ENCODE assay signal across 29 mouse cellular contexts in the genomic region with DNA sequence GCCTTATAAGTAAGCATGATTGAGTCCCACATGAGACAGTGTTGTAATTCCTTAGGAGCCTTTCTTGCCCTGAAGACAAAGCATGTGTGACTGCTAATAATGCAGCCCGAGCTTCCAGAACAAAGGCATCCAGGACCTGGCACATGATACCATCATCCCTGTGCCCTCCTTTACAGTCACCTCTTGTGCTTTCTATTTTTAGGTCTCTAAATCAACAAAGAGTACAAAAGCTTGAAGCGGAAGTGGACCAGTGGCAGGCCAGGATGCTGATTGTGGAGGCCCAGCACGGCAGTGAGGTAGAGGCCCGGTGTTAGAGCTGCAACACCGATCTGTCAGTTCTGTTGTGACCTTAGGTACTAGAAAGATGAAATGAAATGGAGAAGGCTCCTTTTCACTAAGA.
DNase-seq lines count a peak whose midpoint lies in the region; ATAC-seq and TF ChIP-seq lines count a peak whose summit lies in the region.
"Had no signal": no experiment of that assay in that cellular context is flagged by ENCODE, and none has a peak within 500 bp of the region (broad histone marks: within the 10 kb centered on the region; RNA-seq: fewer than 3 reads in every experiment).

No protein-coding gene starts in this region.

- no peak overlapping the region for H3K4me2 ChIP-seq in heart, embryonic 11.5 days
- H3K4me2 ChIP-seq in heart, embryonic 12.5 days = 0 out of 2 replicates have a peak overlapping the region, but pooled peaks have one; percentile 21
- no peak overlapping the region for H3K4me2 ChIP-seq in heart, postnatal 0 days (ENCODE audit: low read depth, low read length)
- H3K4me2 ChIP-seq in hindbrain, embryonic 12.5 days (replicated peaks) = no peak overlapping the region
- no peak overlapping the region for H3K4me2 ChIP-seq in liver, embryonic 12.5 days
- H3K4me2 ChIP-seq: embryonic facial prominence, embryonic 12.5 days; hindbrain, embryonic 13.5 days; limb, embryonic 15.5 days; neural tube, embryonic 12.5 days; stomach, embryonic 15.5 days had no signal

- no peaks in the 10 kb centered on the region for H3K4me1 ChIP-seq in heart, embryonic 11.5 days (ENCODE audit: control insufficient read depth, insufficient read depth, low read length)
- peaks cover 11% of the 10 kb centered on the region for H3K4me1 ChIP-seq in heart, embryonic 12.5 days (replicated peaks)
- 0 out of 2 replicates have a peak, but pooled peaks cover 9% of the 10 kb centered on the region for H3K4me1 ChIP-seq in heart, postnatal 0 days (ENCODE audit: control insufficient read depth, insufficient read depth)
- H3K4me1 ChIP-seq in hindbrain, embryonic 12.5 days = no peaks in the 10 kb centered on the region
- H3K4me1 ChIP-seq in liver, embryonic 12.5 days = no peaks in the 10 kb centered on the region
- H3K4me1 ChIP-seq: embryonic facial prominence, embryonic 12.5 days; hindbrain, embryonic 13.5 days; limb, embryonic 10.5 days; limb, embryonic 15.5 days; midbrain, embryonic 10.5 days; neural tube, embryonic 12.5 days; stomach, embryonic 15.5 days had no signal

- no peaks in the 10 kb centered on the region for H3K27me3 ChIP-seq in heart, embryonic 11.5 days (ENCODE audit: control insufficient read depth, insufficient read depth, low read length)
- H3K27me3 ChIP-seq in heart, embryonic 12.5 days (replicated peaks) = no peaks in the 10 kb centered on the region
- H3K27me3 ChIP-seq in heart, postnatal 0 days (ENCODE audit: control insufficient read depth, insufficient read depth, low read length) = no peaks in the 10 kb centered on the region
- no peaks in the 10 kb centered on the region for H3K27me3 ChIP-seq in hindbrain, embryonic 12.5 days
- no peaks in the 10 kb centered on the region for H3K27me3 ChIP-seq in liver, embryonic 12.5 days (replicated peaks)
- H3K27me3 ChIP-seq: embryonic facial prominence, embryonic 12.5 days; hindbrain, embryonic 13.5 days; limb, embryonic 15.5 days; neural tube, embryonic 12.5 days; stomach, embryonic 15.5 days had no signal

- ATAC-seq in heart, embryonic 11.5 days (replicated peaks; ENCODE audit: insufficient number of reproducible peaks, low FRiP score, low TSS enrichment) = no peak
- no peak for ATAC-seq in heart, embryonic 12.5 days (ENCODE audit: insufficient number of reproducible peaks, low FRiP score)
- peak; percentile 85 for ATAC-seq in heart, postnatal 0 days (ENCODE audit: insufficient read depth, low read depth)
- no peak for ATAC-seq in hindbrain, embryonic 12.5 days (ENCODE audit: low FRiP score)
- ATAC-seq in liver, embryonic 12.5 days = no peak
- ATAC-seq: forebrain, embryonic 14.5 days; midbrain, embryonic 16.5 days; Patski had no signal

- 36% methylated on average over 5 of the region's 5 CpGs for WGBS in heart, embryonic 11.5 days (ENCODE audit: insufficient replicate concordance)
- 34% methylated on average over 5 of the region's 5 CpGs for WGBS in heart, embryonic 12.5 days
- WGBS in heart, postnatal 0 days = 18% methylated on average over 5 of the region's 5 CpGs
- 78% methylated on average over 5 of the region's 5 CpGs for WGBS in hindbrain, embryonic 12.5 days
- 79% methylated on average over 5 of the region's 5 CpGs for WGBS in liver, embryonic 12.5 days (ENCODE audit: insufficient replicate concordance)

- no peaks in the 10 kb centered on the region for H3K36me3 ChIP-seq in heart, embryonic 11.5 days (ENCODE audit: control insufficient read depth, insufficient read depth, low read length)
- H3K36me3 ChIP-seq in heart, embryonic 12.5 days = no peaks in the 10 kb centered on the region
- H3K36me3 ChIP-seq in heart, postnatal 0 days (replicated peaks; ENCODE audit: control insufficient read depth, insufficient read depth, low read length) = no peaks in the 10 kb centered on the region
- no peaks in the 10 kb centered on the region for H3K36me3 ChIP-seq in hindbrain, embryonic 12.5 days
- H3K36me3 ChIP-seq in liver, embryonic 12.5 days = no peaks in the 10 kb centered on the region
- H3K36me3 ChIP-seq: embryonic facial prominence, embryonic 12.5 days; hindbrain, embryonic 13.5 days; limb, embryonic 10.5 days; limb, embryonic 15.5 days; midbrain, embryonic 10.5 days; neural tube, embryonic 12.5 days; stomach, embryonic 15.5 days had no signal

- TF ChIP-seq CTCF in heart, postnatal 0 days (IDR thresholded peaks at IDR 0.05; ENCODE audit: low read depth) = no peak

- TF ChIP-seq EP300 in heart, postnatal 0 days (IDR thresholded peaks at IDR 0.05; ENCODE audit: low read depth) = no peak

- DNase-seq in heart, adult 11 months = peak; percentile 89
- peak; percentile 72 for DNase-seq in heart, postnatal 0 days (ENCODE audit: low spot score)
- no peak for DNase-seq in thymus, adult 18-20 months
- DNase-seq: adrenal gland, postnatal 10 days; cerebellum, adult 8-10 months; embryo, embryonic 11 days; gastrocnemius, postnatal 14 days; kidney, adult 11 months; kidney, postnatal 14 days; layer of hippocampus, adult 9-11 months; lung, adult 2 months; lung, postnatal 10 days; right cerebral cortex, postnatal 14 days; thymus, postnatal 14 days had no signal

- H3K27ac ChIP-seq in heart, embryonic 11.5 days (ENCODE audit: low read depth, low read length) = no peak overlapping the region
- no peak overlapping the region for H3K27ac ChIP-seq in heart, embryonic 12.5 days (ENCODE audit: poor library complexity, severe bottlenecking)
- peak overlapping the region; percentile 36; the same call in 1 of the 2 replicates for H3K27ac ChIP-seq in heart, postnatal 0 days (ENCODE audit: low read depth)
- H3K27ac ChIP-seq in hindbrain, embryonic 12.5 days = no peak overlapping the region
- no peak overlapping the region for H3K27ac ChIP-seq in liver, embryonic 12.5 days
- H3K27ac ChIP-seq: embryonic facial prominence, embryonic 12.5 days; hindbrain, embryonic 13.5 days; limb, embryonic 10.5 days; limb, embryonic 15.5 days; liver, embryonic 14.5 days; midbrain, embryonic 10.5 days; neural tube, embryonic 12.5 days; stomach, embryonic 15.5 days had no signal

- H3K9me3 ChIP-seq in heart, embryonic 11.5 days (replicated peaks; ENCODE audit: control insufficient read depth, low read length) = no peaks in the 10 kb centered on the region
- H3K9me3 ChIP-seq in heart, embryonic 12.5 days (replicated peaks) = no peaks in the 10 kb centered on the region
- no peaks in the 10 kb centered on the region for H3K9me3 ChIP-seq in heart, postnatal 0 days (replicated peaks; ENCODE audit: control insufficient read depth, low read length)
- H3K9me3 ChIP-seq in hindbrain, embryonic 12.5 days (replicated peaks) = no peaks in the 10 kb centered on the region
- no peaks in the 10 kb centered on the region for H3K9me3 ChIP-seq in liver, embryonic 12.5 days (replicated peaks)
- H3K9me3 ChIP-seq: embryonic facial prominence, embryonic 12.5 days; hindbrain, embryonic 13.5 days; limb, embryonic 10.5 days; limb, embryonic 15.5 days; midbrain, embryonic 10.5 days; neural tube, embryonic 12.5 days; stomach, embryonic 15.5 days had no signal

- H3K4me3 ChIP-seq in heart, embryonic 11.5 days (ENCODE audit: low read depth, low read length) = no peak overlapping the region
- no peak overlapping the region for H3K4me3 ChIP-seq in heart, embryonic 12.5 days
- H3K4me3 ChIP-seq in heart, postnatal 0 days (ENCODE audit: low read depth, low read length) = no peak overlapping the region
- no peak overlapping the region for H3K4me3 ChIP-seq in hindbrain, embryonic 12.5 days
- H3K4me3 ChIP-seq in liver, embryonic 12.5 days = no peak overlapping the region
- H3K4me3 ChIP-seq: embryonic facial prominence, embryonic 12.5 days; hindbrain, embryonic 13.5 days; limb, embryonic 10.5 days; limb, embryonic 15.5 days; midbrain, embryonic 10.5 days; neural tube, embryonic 12.5 days; stomach, embryonic 15.5 days had no signal

- H3K9ac ChIP-seq in heart, embryonic 11.5 days (ENCODE audit: low read depth, low read length) = no peak overlapping the region
- H3K9ac ChIP-seq in heart, embryonic 12.5 days = no peak overlapping the region
- no peak overlapping the region for H3K9ac ChIP-seq in heart, postnatal 0 days (replicated peaks; ENCODE audit: low read depth, low read length)
- H3K9ac ChIP-seq in hindbrain, embryonic 12.5 days = no peak overlapping the region
- no peak overlapping the region for H3K9ac ChIP-seq in liver, embryonic 12.5 days
- H3K9ac ChIP-seq: embryonic facial prominence, embryonic 12.5 days; hindbrain, embryonic 13.5 days; limb, embryonic 15.5 days; liver, embryonic 14.5 days; neural tube, embryonic 12.5 days; stomach, embryonic 15.5 days had no signal

Comparison
In these comparisons a context has a peak if more than half of its experiments do, and no peak if none do; other contexts are left out.
1. DNase-seq: peak in heart, adult 11 months (single experiment) and heart, postnatal 0 days (single experiment); none in thymus, adult 18-20 months (0 of 2).